Mouse (Mus musculus) embryonic facial prominence, embryonic 11.5 days (tissue): ENCODE measurements around the gene Serpinb3a. TPM values are rescaled to one million over a fixed set of nuclear protein-coding genes. Genes with fewer than 3 reads are reported as not detected.

ENCODE experiments used
- ATAC-seq: fragments of 200-750 bp; cut with Nextera tagmentation; replicated peaks from 2 replicates; pipeline ENCODE4 v1.8.0; 2017; ENCODE audit warnings: low read depth; ENCODE audit not compliant: insufficient number of reproducible peaks, low FRiP score, low TSS enrichment
- DNase-seq: peaks from one replicate; pipeline ENCODE4 v3.0.0-alpha.2; 2015; ENCODE audit warnings: low spot score
- H3K27ac ChIP-seq: fragments of 300-500 bp; sonication (generic); replicated peaks from 2 replicates; pipeline ENCODE4 v1.5.1; 2014; ENCODE audit warnings: mild to moderate bottlenecking, low read depth, low read length, control low read depth
- H3K27me3 ChIP-seq: fragments of 300-500 bp; sonication (generic); 2 replicates; pipeline ENCODE4 v1.6.1; 2014; ENCODE audit warnings: mild to moderate bottlenecking, low read length, moderate library complexity, mixed read lengths; ENCODE audit not compliant: control insufficient read depth, insufficient read depth
- H3K36me3 ChIP-seq: fragments of 300-500 bp; sonication (generic); replicated peaks from 2 replicates; pipeline ENCODE4 v1.6.1; 2014; ENCODE audit warnings: low read depth, mild to moderate bottlenecking, low read length, moderate library complexity, mixed read lengths; ENCODE audit not compliant: control insufficient read depth, insufficient read depth
- H3K4me1 ChIP-seq: fragments of 300-500 bp; sonication (generic); 2 replicates; pipeline ENCODE4 v1.6.1; 2014; ENCODE audit warnings: low read length, mixed read lengths; ENCODE audit not compliant: control insufficient read depth, insufficient read depth
- H3K4me2 ChIP-seq: fragments of 300-500 bp; sonication (generic); 2 replicates; pipeline ENCODE4 v1.6.1; 2014; ENCODE audit warnings: low read depth, mild to moderate bottlenecking, control low read depth, low read length, moderate library complexity
- H3K4me3 ChIP-seq: fragments of 300-500 bp; sonication (generic); 2 replicates; pipeline ENCODE4 v1.5.1; 2014; ENCODE audit warnings: low read depth, low read length, control low read depth
- H3K9ac ChIP-seq: fragments of 300-500 bp; sonication (generic); replicated peaks from 2 replicates; pipeline ENCODE4 v1.6.1; 2014; ENCODE audit warnings: mild to moderate bottlenecking, control low read depth, low read length
- H3K9me3 ChIP-seq: fragments of 300-500 bp; sonication (generic); replicated peaks from 2 replicates; pipeline ENCODE4 v1.6.1; 2016; ENCODE audit warnings: mild to moderate bottlenecking, low read length, inconsistent platforms, mixed read lengths; ENCODE audit not compliant: control insufficient read depth
- whole genome bisulfite sequencing: fragments of 180-500 bp; shearing (Covaris S2); extraction: QIAGEN DNeasy Blood & Tissue Kit; methylation state at CpG from one replicate; pipeline ENCODE4 v1.1.7; 2014; 5-methylcytosine and 5-hydroxymethylcytosine counted together
- polyA plus RNA-seq: library from polyadenylated mRNA; unstranded; fragments of >200 nt; fragmentation: Nextera tagmentation; extraction: Ambion mirVana; gene quantifications from 2 replicates; pipeline ENCODE4 v1.2.1, GENCODE M21; 2014

Gene Serpinb3a
- polyA plus RNA-seq, 1 experiment from 2014 or later = not detected

- WGBS = 69% methylated on average over 2 of the region's 2 CpGs
- Histone ChIP-seq H3K4me2 (no peak overlapping the region), H3K27me3 (no peaks in the 10 kb centered on the region), H3K36me3 (no peaks in the 10 kb centered on the region), H3K4me1 (no peaks in the 10 kb centered on the region), H3K27ac (no peak overlapping the region), H3K9ac (no peak overlapping the region), H3K4me3 (no peak overlapping the region), H3K9me3 (no peaks in the 10 kb centered on the region)
- ATAC-seq = no peak
- DNase-seq = no peak
Observed at GRCm38 (mm10) chr1:107001754-107002153, 50.3 kb downstream of the Serpinb3a start.

DNA sequence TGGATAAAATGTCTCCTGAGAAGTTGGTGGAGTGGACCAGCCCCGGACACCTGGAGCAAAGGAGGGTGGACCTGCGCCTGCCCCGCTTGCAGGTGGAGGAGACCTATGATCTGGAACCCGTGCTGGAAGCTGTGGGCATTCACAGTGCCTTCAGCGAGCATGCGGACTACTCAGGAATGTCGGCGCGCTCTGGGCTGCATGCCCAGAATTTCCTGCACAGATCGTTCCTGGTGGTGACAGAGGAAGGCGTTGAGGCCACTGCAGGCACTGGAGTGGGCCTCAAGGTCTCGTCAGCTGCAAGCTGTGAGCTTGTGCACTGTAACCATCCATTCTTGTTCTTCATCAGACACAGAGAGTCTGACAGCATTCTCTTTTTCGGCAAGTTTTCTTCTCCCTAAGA is 51.7 kb downstream of the Serpinb3a start:
- no peak for ATAC-seq
- Histone ChIP-seq H3K4me3 (no peak overlapping the region), H3K27me3 (no peaks in the 10 kb centered on the region), H3K27ac (no peak overlapping the region), H3K36me3 (no peaks in the 10 kb centered on the region), H3K4me2 (no peak overlapping the region), H3K9ac (no peak overlapping the region), H3K9me3 (no peaks in the 10 kb centered on the region), H3K4me1 (no peaks in the 10 kb centered on the region)
- DNase-seq = no peak
- WGBS = 82% methylated on average over 13 of the region's 13 CpGs

Other genes with a start within 250 kb of the Serpinb3a start
- 0.42 and 0.46 TPM in 2 replicates for gene Serpinb5, start 191.1 kb downstream of the Serpinb3a start, polyA plus RNA-seq
- gene Serpinb12, start 117.9 kb downstream of the Serpinb3a start, polyA plus RNA-seq = not detected in 2 replicates
- gene Serpinb13, start 71.3 kb downstream of the Serpinb3a start, polyA plus RNA-seq = not detected in 2 replicates
- not detected in 2 replicates for gene Serpinb3d, start 31.2 kb upstream of the Serpinb3a start, polyA plus RNA-seq
- not detected in 2 replicates for gene Serpinb3b, start 226.1 kb upstream of the Serpinb3a start, polyA plus RNA-seq
- gene Serpinb3c, start 226.1 kb upstream of the Serpinb3a start, polyA plus RNA-seq = not detected in 2 replicates